Mouse (Mus musculus): ENCODE data around the gene Lingo1. TPM values are rescaled to one million over a fixed set of nuclear protein-coding genes. Genes with fewer than 3 reads are reported as not detected.

The Lingo1 gene
- polyA plus RNA-seq, 1 experiment from 2014 or later: 83.0 TPM

DNA sequence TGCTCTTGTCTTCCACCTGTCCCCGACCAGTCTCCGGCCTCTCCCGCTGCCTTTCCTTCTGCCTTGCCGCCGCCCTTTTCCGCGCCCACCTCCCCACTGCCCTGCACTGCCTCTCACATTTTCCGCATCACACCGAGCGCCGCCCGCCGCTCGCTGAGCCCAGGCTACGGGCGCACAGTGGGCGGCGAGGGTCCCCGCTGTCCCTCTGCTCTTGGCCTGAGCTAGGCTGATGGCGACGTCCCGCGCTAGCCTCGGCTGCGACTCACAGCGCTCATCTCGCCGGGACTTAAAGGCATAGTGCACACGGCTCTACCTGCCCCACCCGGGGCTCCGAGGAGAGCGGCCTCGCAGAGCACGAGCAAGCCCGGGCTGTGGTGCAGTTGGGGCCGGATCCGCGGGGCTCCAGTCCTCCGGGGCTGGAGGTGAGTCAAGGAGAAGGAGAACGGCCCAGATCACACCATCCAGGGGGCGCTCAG lies 426 bp upstream of the Lingo1 start:
- peak overlapping the region; percentile 57 for H3K4me3 ChIP-seq (ENCODE audit: low read depth, low read length)
- peak overlapping the region; percentile 85 for H3K4me2 ChIP-seq (ENCODE audit: low read length)
- peaks cover 10% of the 10 kb centered on the region for H3K27me3 ChIP-seq (ENCODE audit: control insufficient read depth, insufficient read depth, low read depth, low read length)
- no peaks in the 10 kb centered on the region for H3K36me3 ChIP-seq (ENCODE audit: control insufficient read depth, insufficient read depth, low read length)
- H3K9me3 ChIP-seq (replicated peaks; ENCODE audit: control insufficient read depth, low read length, poor library complexity, severe bottlenecking): no peaks in the 10 kb centered on the region
- ATAC-seq: peak; percentile 52
- under 1% methylated on average over 41 of the region's 41 CpGs for WGBS
- H3K4me1 ChIP-seq (ENCODE audit: control insufficient read depth, insufficient read depth, low read length): peaks cover 23% of the 10 kb centered on the region
- H3K27ac ChIP-seq (ENCODE audit: low read length): peak overlapping the region; percentile 94
- H3K9ac ChIP-seq (ENCODE audit: low read depth, low read length): peak overlapping the region; percentile 82

DNA sequence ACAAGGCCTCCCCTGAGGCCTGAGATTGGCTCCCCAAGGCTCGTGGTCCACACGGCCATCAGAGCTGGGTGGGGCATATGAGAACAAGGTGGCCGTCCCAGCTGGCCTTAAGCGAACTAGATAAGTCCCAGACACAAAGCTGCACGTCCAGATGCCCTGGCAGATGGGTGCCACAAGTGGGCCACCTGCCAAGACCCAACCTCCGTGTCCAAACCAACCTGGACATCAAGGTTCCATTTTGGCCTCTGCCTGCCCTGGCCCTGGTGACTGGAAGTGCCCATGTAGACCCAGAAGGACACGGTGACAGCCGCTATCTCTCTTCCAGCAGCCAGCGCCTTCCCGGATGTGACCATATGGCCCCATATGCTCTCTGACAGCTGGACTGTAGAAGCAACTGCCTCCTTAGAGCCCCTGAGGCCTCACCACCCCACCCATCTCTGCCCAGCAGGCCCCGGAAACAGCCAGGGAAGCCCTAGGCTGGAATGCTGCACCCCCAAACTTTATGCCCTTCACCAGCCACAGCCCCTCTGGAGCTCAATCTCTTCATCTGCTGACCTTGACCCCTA lies 4.5 kb downstream of the Lingo1 start:
- 78% methylated on average over 11 of the region's 11 CpGs for WGBS

DNA sequence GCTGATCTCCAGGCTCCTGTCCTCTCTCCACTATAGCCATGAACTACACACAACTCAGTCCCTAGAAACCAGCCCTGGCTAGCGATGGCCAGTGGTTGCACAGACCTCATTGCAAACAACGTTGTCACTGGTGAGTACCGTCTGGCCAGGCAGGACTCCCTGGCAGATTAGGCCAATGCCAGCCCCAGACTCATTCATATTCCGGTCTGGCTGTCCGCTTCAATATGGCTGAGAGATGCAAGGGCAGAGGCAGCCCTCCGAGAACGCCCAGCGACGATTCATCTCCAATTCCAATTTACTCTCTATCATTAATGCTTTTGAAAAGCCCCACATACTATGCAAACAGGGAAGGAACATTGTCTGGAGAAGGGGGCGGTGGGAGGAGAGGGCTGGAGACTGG lies 11.7 kb downstream of the Lingo1 start:
- Histone ChIP-seq H3K4me2 (ENCODE audit: low read length) (no peak overlapping the region), H3K27me3 (ENCODE audit: control insufficient read depth, insufficient read depth, low read depth, low read length) (no peaks in the 10 kb centered on the region), H3K36me3 (ENCODE audit: control insufficient read depth, insufficient read depth, low read length) (no peaks in the 10 kb centered on the region), H3K4me3 (ENCODE audit: low read depth, low read length) (no peak overlapping the region), H3K4me1 (ENCODE audit: control insufficient read depth, insufficient read depth, low read length) (peaks cover 12% of the 10 kb centered on the region), H3K9ac (ENCODE audit: low read depth, low read length) (no peak overlapping the region), H3K27ac (ENCODE audit: low read length) (0 out of 2 replicates have a peak overlapping the region, but pooled peaks have one; percentile 10), H3K9me3 (replicated peaks; ENCODE audit: control insufficient read depth, low read length, poor library complexity, severe bottlenecking) (no peaks in the 10 kb centered on the region)
- ATAC-seq: peak; percentile 59
- WGBS: 39% methylated on average over 10 of the region's 10 CpGs

More for the DNA sequence above, 4.5 kb downstream of the Lingo1 start:
- Histone ChIP-seq H3K36me3 (ENCODE audit: control insufficient read depth, insufficient read depth, low read length) (no peaks in the 10 kb centered on the region), H3K9ac (ENCODE audit: low read depth, low read length) (0 out of 2 replicates have a peak overlapping the region, but pooled peaks have one; percentile 10), H3K4me3 (ENCODE audit: low read depth, low read length) (no peak overlapping the region), H3K4me1 (ENCODE audit: control insufficient read depth, insufficient read depth, low read length) (peaks cover 15% of the 10 kb centered on the region), H3K9me3 (replicated peaks; ENCODE audit: control insufficient read depth, low read length, poor library complexity, severe bottlenecking) (no peaks in the 10 kb centered on the region), H3K27me3 (ENCODE audit: control insufficient read depth, insufficient read depth, low read depth, low read length) (peaks cover 3% of the 10 kb centered on the region; the same call in 1 of the 2 replicates), H3K27ac (ENCODE audit: low read length) (no peak overlapping the region), H3K4me2 (ENCODE audit: low read length) (no peak overlapping the region)
- no peak for ATAC-seq

DNA sequence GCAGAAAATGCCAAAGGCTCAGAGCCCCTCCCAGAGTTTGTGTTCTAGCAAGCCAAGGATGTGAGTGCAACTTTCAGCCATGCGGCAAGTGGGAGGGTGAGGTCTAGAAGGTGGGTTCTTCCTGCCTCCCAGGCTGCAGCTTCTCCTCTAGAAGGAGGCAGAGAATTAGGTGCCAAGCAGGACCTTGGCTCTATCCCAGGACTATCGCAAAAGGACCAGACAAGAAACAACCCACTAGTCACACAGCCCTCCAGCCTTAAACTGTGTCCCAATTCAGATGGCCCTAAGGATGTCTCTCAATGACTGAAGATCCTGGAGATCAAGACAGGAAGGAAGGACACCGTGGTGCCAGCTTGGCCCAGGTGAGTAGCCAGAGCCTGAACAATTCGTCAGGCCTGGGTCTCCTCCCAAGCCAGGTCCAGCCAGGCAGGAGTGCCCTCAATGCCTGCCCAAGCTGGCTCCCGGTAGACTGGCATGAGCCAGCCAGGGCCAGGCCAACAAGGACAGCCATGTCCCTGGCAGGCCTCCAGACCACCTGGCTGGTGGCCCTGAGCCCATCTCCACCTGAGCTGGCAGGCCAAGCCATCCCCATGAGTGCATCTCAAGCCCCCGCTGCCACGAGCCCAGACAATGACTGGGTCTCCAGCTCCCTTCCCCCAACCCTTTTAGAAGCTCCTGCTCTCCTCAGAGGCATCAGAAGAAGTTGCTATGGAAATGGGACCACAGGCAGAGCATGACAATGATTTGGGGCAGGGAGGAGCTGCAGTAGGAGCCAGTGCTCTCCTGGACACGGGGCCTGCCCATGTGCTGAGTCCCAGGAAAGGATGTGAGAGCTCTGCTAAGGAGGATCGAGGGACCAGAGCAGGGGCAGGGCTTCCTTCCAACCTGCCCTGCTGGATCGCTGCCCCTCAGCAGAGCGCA lies 19.1 kb downstream of the Lingo1 start:
- H3K4me1 ChIP-seq (ENCODE audit: control insufficient read depth, insufficient read depth, low read length): peaks cover 14% of the 10 kb centered on the region
- peak overlapping the region; percentile 48 for H3K27ac ChIP-seq (ENCODE audit: low read length)
- 45% methylated on average over 11 of the region's 11 CpGs for WGBS
- no peak overlapping the region for H3K4me2 ChIP-seq (ENCODE audit: low read length)
- ATAC-seq: peak; percentile 59
- H3K4me3 ChIP-seq (ENCODE audit: low read depth, low read length): no peak overlapping the region
- H3K36me3 ChIP-seq (ENCODE audit: control insufficient read depth, insufficient read depth, low read length): no peaks in the 10 kb centered on the region
- no peaks in the 10 kb centered on the region for H3K9me3 ChIP-seq (replicated peaks; ENCODE audit: control insufficient read depth, low read length, poor library complexity, severe bottlenecking)
- H3K9ac ChIP-seq (ENCODE audit: low read depth, low read length): peak overlapping the region; percentile 38; the same call in 1 of the 2 replicates
- H3K27me3 ChIP-seq (ENCODE audit: control insufficient read depth, insufficient read depth, low read depth, low read length): no peaks in the 10 kb centered on the region

DNA sequence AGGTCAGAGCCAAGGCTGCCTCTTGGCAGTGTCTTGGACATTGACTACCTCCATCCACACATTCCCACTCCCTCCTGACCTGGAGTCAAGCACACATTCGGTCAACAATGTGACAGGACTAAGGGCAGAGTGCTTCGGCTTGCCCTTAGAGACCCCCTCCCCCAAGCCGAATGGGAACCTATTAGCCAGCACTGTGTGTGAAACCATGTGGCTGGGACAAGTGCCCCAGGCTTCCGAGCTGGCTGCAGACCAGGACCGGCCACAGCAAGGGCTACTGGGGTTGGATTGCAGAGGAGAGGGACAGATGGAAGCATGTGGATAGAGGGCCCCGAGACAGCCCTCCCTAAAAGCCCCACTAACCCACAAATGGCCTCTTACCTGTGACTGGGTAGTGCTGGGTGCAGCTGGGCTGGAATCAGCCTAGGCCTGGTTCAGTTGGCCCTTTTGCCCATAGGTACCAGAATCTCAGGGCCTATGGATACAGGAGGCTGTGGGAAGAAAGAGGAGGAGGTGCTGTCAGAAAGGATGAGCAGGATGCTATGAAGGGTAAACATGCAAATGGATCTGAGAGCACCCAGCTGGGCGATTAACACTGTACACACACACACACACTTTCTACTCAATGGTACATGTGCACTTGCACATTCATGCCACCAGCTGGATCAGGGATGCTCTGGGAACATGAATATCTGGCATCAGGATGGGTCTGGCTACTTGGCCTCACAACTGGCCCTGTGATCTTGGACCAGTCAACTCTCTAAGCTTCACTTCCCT lies 20.9 kb downstream of the Lingo1 start:
- no peak for ATAC-seq
- no peaks in the 10 kb centered on the region for H3K36me3 ChIP-seq (ENCODE audit: control insufficient read depth, insufficient read depth, low read length)
- 75% methylated on average over 7 of the region's 7 CpGs for WGBS
- peaks cover 14% of the 10 kb centered on the region for H3K4me1 ChIP-seq (ENCODE audit: control insufficient read depth, insufficient read depth, low read length)
- H3K27me3 ChIP-seq (ENCODE audit: control insufficient read depth, insufficient read depth, low read depth, low read length): no peaks in the 10 kb centered on the region
- H3K9me3 ChIP-seq (replicated peaks; ENCODE audit: control insufficient read depth, low read length, poor library complexity, severe bottlenecking): no peaks in the 10 kb centered on the region
- no peak overlapping the region for H3K4me2 ChIP-seq (ENCODE audit: low read length)
- no peak overlapping the region for H3K9ac ChIP-seq (ENCODE audit: low read depth, low read length)
- no peak overlapping the region for H3K4me3 ChIP-seq (ENCODE audit: low read depth, low read length)
- no peak overlapping the region for H3K27ac ChIP-seq (ENCODE audit: low read length)

DNA sequence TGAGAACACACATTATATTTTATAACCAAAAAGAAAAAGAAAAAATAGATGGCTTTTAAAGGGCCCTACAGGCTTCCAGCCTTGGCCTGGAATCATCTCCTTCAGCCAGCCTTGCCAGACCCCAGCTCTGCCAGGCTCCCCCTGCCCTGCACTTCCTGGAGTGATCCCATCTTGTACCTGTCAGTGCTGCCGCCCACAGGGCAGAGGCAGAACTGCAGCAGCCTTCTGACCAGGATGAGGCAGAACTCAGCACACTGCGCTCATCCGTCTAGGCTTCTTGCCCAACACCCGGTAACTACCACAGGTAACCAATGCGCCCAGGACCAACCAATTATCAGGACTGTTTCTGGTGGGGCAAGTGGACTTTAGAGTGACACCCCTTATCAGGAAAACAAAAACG lies 22.0 kb downstream of the Lingo1 start:
- Histone ChIP-seq H3K4me2 (ENCODE audit: low read length) (no peak overlapping the region), H3K36me3 (ENCODE audit: control insufficient read depth, insufficient read depth, low read length) (no peaks in the 10 kb centered on the region), H3K9me3 (replicated peaks; ENCODE audit: control insufficient read depth, low read length, poor library complexity, severe bottlenecking) (no peaks in the 10 kb centered on the region), H3K9ac (ENCODE audit: low read depth, low read length) (no peak overlapping the region), H3K4me1 (ENCODE audit: control insufficient read depth, insufficient read depth, low read length) (peaks cover 14% of the 10 kb centered on the region), H3K4me3 (ENCODE audit: low read depth, low read length) (no peak overlapping the region), H3K27ac (ENCODE audit: low read length) (no peak overlapping the region), H3K27me3 (ENCODE audit: control insufficient read depth, insufficient read depth, low read depth, low read length) (no peaks in the 10 kb centered on the region)
- ATAC-seq: no peak
- WGBS: 59% methylated on average over 6 of the region's 6 CpGs

DNA sequence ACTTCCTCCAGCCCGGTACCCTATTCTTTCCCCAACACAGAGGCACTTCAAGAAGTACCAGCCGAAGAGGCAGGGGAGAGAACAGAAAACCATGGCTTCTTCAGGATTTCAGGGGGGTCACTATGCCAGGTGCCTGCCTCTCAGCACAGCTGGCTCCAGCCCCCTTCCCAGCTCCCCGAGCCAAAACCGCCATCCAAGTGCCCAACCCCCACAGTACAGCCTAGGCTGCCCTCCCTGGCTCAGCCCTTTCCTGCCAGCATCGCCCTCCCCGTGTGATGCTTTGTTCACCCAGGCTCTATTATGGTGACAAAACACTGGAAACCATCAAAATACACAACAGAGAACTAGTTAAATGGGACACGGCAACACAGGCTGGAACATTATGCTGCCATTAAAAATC lies 22.6 kb downstream of the Lingo1 start:
- no peaks in the 10 kb centered on the region for H3K27me3 ChIP-seq (ENCODE audit: control insufficient read depth, insufficient read depth, low read depth, low read length)
- H3K9ac ChIP-seq (ENCODE audit: low read depth, low read length): no peak overlapping the region
- H3K9me3 ChIP-seq (replicated peaks; ENCODE audit: control insufficient read depth, low read length, poor library complexity, severe bottlenecking): no peaks in the 10 kb centered on the region
- H3K36me3 ChIP-seq (ENCODE audit: control insufficient read depth, insufficient read depth, low read length): no peaks in the 10 kb centered on the region
- no peak for ATAC-seq
- H3K4me2 ChIP-seq (ENCODE audit: low read length): no peak overlapping the region
- no peak overlapping the region for H3K27ac ChIP-seq (ENCODE audit: low read length)
- H3K4me3 ChIP-seq (ENCODE audit: low read depth, low read length): no peak overlapping the region
- peaks cover 14% of the 10 kb centered on the region for H3K4me1 ChIP-seq (ENCODE audit: control insufficient read depth, insufficient read depth, low read length)
- WGBS: 70% methylated on average over 7 of the region's 7 CpGs

DNA sequence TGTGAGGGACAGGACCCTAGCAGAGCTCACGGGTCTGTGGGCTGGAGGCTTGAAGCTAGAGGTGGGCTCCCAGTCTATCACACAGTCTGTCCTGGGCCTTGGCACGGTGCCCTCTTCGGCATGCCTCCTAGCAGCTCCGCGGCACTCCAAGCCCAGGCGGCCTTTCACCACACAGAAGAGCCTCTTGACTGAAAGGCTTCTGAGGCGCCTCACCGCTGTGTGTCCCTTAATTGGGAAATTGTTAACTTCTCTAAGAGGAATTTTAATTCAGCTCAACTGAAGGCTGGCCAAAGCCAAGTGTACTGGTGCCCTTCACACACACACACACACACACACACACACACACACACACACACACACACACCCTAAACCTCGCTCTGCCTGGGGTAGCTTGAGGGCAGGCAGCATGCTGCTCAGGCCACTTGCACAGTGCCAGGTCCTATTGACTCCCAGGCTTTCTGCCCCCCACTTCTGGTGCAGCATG lies 28.6 kb downstream of the Lingo1 start:
- 45% methylated on average over 9 of the region's 9 CpGs for WGBS
- Histone ChIP-seq H3K4me1 (ENCODE audit: control insufficient read depth, insufficient read depth, low read length) (peaks cover 4% of the 10 kb centered on the region; the same call in 1 of the 2 replicates), H3K9me3 (replicated peaks; ENCODE audit: control insufficient read depth, low read length, poor library complexity, severe bottlenecking) (no peaks in the 10 kb centered on the region), H3K27me3 (ENCODE audit: control insufficient read depth, insufficient read depth, low read depth, low read length) (no peaks in the 10 kb centered on the region), H3K4me3 (ENCODE audit: low read depth, low read length) (no peak overlapping the region), H3K27ac (ENCODE audit: low read length) (peak overlapping the region; percentile 22; the same call in 1 of the 2 replicates), H3K36me3 (ENCODE audit: control insufficient read depth, insufficient read depth, low read length) (no peaks in the 10 kb centered on the region), H3K4me2 (ENCODE audit: low read length) (no peak overlapping the region), H3K9ac (ENCODE audit: low read depth, low read length) (no peak overlapping the region)
- ATAC-seq: peak; percentile 73
